Mouse (Mus musculus): Measurements from ENCODE around the gene Hs6st3.

The Hs6st3 gene

GRCm38 (mm10) chr14:119422894-119423293 is 284.8 kb downstream of the Hs6st3 start:
- Histone ChIP-seq H3K27me3 (ENCODE audit: insufficient read depth, low read length) (no peaks in the 10 kb centered on the region), H3K9me3 (ENCODE audit: low read length) (no peaks in the 10 kb centered on the region), H3K4me1 (replicated peaks; ENCODE audit: low read depth, low read length) (no peaks in the 10 kb centered on the region), H3K4me3 (replicated peaks; ENCODE audit: low read length) (no peak overlapping the region), H3K36me3 (ENCODE audit: insufficient read depth, low read length) (no peaks in the 10 kb centered on the region)
- TF ChIP-seq POU5F1 (IDR thresholded peaks at IDR 0.05; ENCODE audit: borderline replicate concordance, low read length) (no peak), NANOG (IDR thresholded peaks at IDR 0.05; ENCODE audit: borderline replicate concordance, low read length) (no peak)

- no peaks in the 10 kb centered on the region for H3K27me3 ChIP-seq (ENCODE audit: insufficient read depth, low read length)
- H3K4me3 ChIP-seq (replicated peaks; ENCODE audit: low read length), result no peak overlapping the region
- H3K36me3 ChIP-seq (ENCODE audit: insufficient read depth, low read length), result no peaks in the 10 kb centered on the region
- H3K9me3 ChIP-seq (ENCODE audit: low read length), result peaks cover 29% of the 10 kb centered on the region
- H3K4me1 ChIP-seq (replicated peaks; ENCODE audit: low read depth, low read length), result peaks cover 3% of the 10 kb centered on the region; the same call in 1 of the 2 replicates
- TF ChIP-seq NANOG (IDR thresholded peaks at IDR 0.05; ENCODE audit: borderline replicate concordance, low read length) (no peak), CTCF (conservative IDR thresholded peaks at IDR 0.05; ENCODE audit: low read length) (no peak), POU5F1 (IDR thresholded peaks at IDR 0.05; ENCODE audit: borderline replicate concordance, low read length) (no peak)
These were observed 312.3 kb downstream of the Hs6st3 start for GRCm38 (mm10) chr14:119450471-119450870.

GRCm38 (mm10) chr14:119451594-119451993 is 313.5 kb downstream of the Hs6st3 start:
- TF ChIP-seq NANOG (IDR thresholded peaks at IDR 0.05; ENCODE audit: borderline replicate concordance, low read length), result no peak
- TF ChIP-seq CTCF (conservative IDR thresholded peaks at IDR 0.05; ENCODE audit: low read length), result no peak
- no peak for TF ChIP-seq POU5F1 (IDR thresholded peaks at IDR 0.05; ENCODE audit: borderline replicate concordance, low read length)
- H3K4me1 ChIP-seq (replicated peaks; ENCODE audit: low read depth, low read length), result peaks cover 3% of the 10 kb centered on the region; the same call in 1 of the 2 replicates

GRCm38 (mm10) chr14:119452382-119452781 is 314.2 kb downstream of the Hs6st3 start:
- Histone ChIP-seq H3K9me3 (ENCODE audit: low read length) (peaks cover 13% of the 10 kb centered on the region), H3K4me1 (replicated peaks; ENCODE audit: low read depth, low read length) (peaks cover 3% of the 10 kb centered on the region; the same call in 1 of the 2 replicates), H3K36me3 (ENCODE audit: insufficient read depth, low read length) (no peaks in the 10 kb centered on the region), H3K4me3 (replicated peaks; ENCODE audit: low read length) (no peak overlapping the region), H3K27me3 (ENCODE audit: insufficient read depth, low read length) (no peaks in the 10 kb centered on the region)
- TF ChIP-seq CTCF (conservative IDR thresholded peaks at IDR 0.05; ENCODE audit: low read length) (no peak), POU5F1 (IDR thresholded peaks at IDR 0.05; ENCODE audit: borderline replicate concordance, low read length) (no peak), NANOG (IDR thresholded peaks at IDR 0.05; ENCODE audit: borderline replicate concordance, low read length) (no peak)

More at GRCm38 (mm10) chr14:119451594-119451993, 313.5 kb downstream of the Hs6st3 start:
- no peak overlapping the region for H3K4me3 ChIP-seq (replicated peaks; ENCODE audit: low read length)
- H3K27me3 ChIP-seq (ENCODE audit: insufficient read depth, low read length), result no peaks in the 10 kb centered on the region
- peaks cover 18% of the 10 kb centered on the region for H3K9me3 ChIP-seq (ENCODE audit: low read length)
- H3K36me3 ChIP-seq (ENCODE audit: insufficient read depth, low read length), result no peaks in the 10 kb centered on the region

- H3K4me3 ChIP-seq (replicated peaks; ENCODE audit: low read length), result no peak overlapping the region
These were observed 314.7 kb downstream of the Hs6st3 start for GRCm38 (mm10) chr14:119452797-119453196.

GRCm38 (mm10) chr14:119464308-119464707 is 326.2 kb downstream of the Hs6st3 start:
- H3K9me3 ChIP-seq (ENCODE audit: low read length), result 0 out of 2 replicates have a peak, but pooled peaks cover 7% of the 10 kb centered on the region
- no peaks in the 10 kb centered on the region for H3K4me1 ChIP-seq (replicated peaks; ENCODE audit: low read depth, low read length)
- TF ChIP-seq CTCF (conservative IDR thresholded peaks at IDR 0.05; ENCODE audit: low read length) (no peak), NANOG (IDR thresholded peaks at IDR 0.05; ENCODE audit: borderline replicate concordance, low read length) (no peak), POU5F1 (IDR thresholded peaks at IDR 0.05; ENCODE audit: borderline replicate concordance, low read length) (no peak)

More at GRCm38 (mm10) chr14:119452797-119453196, 314.7 kb downstream of the Hs6st3 start:
- H3K36me3 ChIP-seq (ENCODE audit: insufficient read depth, low read length), result no peaks in the 10 kb centered on the region
- no peak for TF ChIP-seq CTCF (conservative IDR thresholded peaks at IDR 0.05; ENCODE audit: low read length)
- no peaks in the 10 kb centered on the region for H3K27me3 ChIP-seq (ENCODE audit: insufficient read depth, low read length)
- peaks cover 3% of the 10 kb centered on the region; the same call in 1 of the 2 replicates for H3K4me1 ChIP-seq (replicated peaks; ENCODE audit: low read depth, low read length)
- H3K9me3 ChIP-seq (ENCODE audit: low read length), result peaks cover 9% of the 10 kb centered on the region; the same call in 1 of the 2 replicates

GRCm38 (mm10) chr14:119464883-119465282 is 326.7 kb downstream of the Hs6st3 start:
- H3K4me3 ChIP-seq (replicated peaks; ENCODE audit: low read length), result no peak overlapping the region
- 0 out of 2 replicates have a peak, but pooled peaks cover 7% of the 10 kb centered on the region for H3K9me3 ChIP-seq (ENCODE audit: low read length)
- no peak for TF ChIP-seq POU5F1 (IDR thresholded peaks at IDR 0.05; ENCODE audit: borderline replicate concordance, low read length)
- no peak for TF ChIP-seq CTCF (conservative IDR thresholded peaks at IDR 0.05; ENCODE audit: low read length)

More at GRCm38 (mm10) chr14:119464308-119464707, 326.2 kb downstream of the Hs6st3 start:
- Histone ChIP-seq H3K27me3 (ENCODE audit: insufficient read depth, low read length) (no peaks in the 10 kb centered on the region), H3K4me3 (replicated peaks; ENCODE audit: low read length) (no peak overlapping the region), H3K36me3 (ENCODE audit: insufficient read depth, low read length) (no peaks in the 10 kb centered on the region)

GRCm38 (mm10) chr14:119466899-119467588 is 328.9 kb downstream of the Hs6st3 start:
- Histone ChIP-seq H3K4me3 (replicated peaks; ENCODE audit: low read length) (no peak overlapping the region), H3K4me1 (replicated peaks; ENCODE audit: low read depth, low read length) (no peaks in the 10 kb centered on the region), H3K9me3 (ENCODE audit: low read length) (0 out of 2 replicates have a peak, but pooled peaks cover 7% of the 10 kb centered on the region), H3K36me3 (ENCODE audit: insufficient read depth, low read length) (no peaks in the 10 kb centered on the region), H3K27me3 (ENCODE audit: insufficient read depth, low read length) (no peaks in the 10 kb centered on the region)
- TF ChIP-seq CTCF (conservative IDR thresholded peaks at IDR 0.05; ENCODE audit: low read length) (no peak), POU5F1 (IDR thresholded peaks at IDR 0.05; ENCODE audit: borderline replicate concordance, low read length) (no peak), NANOG (IDR thresholded peaks at IDR 0.05; ENCODE audit: borderline replicate concordance, low read length) (no peak)

More at GRCm38 (mm10) chr14:119464883-119465282, 326.7 kb downstream of the Hs6st3 start:
- H3K36me3 ChIP-seq (ENCODE audit: insufficient read depth, low read length), result no peaks in the 10 kb centered on the region
- H3K27me3 ChIP-seq (ENCODE audit: insufficient read depth, low read length), result no peaks in the 10 kb centered on the region
- no peaks in the 10 kb centered on the region for H3K4me1 ChIP-seq (replicated peaks; ENCODE audit: low read depth, low read length)
